Mouse (Mus musculus): Measurements from ENCODE around the gene Gdpgp1. TPM values are rescaled to one million over a fixed set of nuclear protein-coding genes. Genes with fewer than 3 reads are reported as not detected.
A peak's percentile ranks its signal among the peaks of the same experiment; 100 is the strongest.

Gdpgp1 gene
- polyA plus RNA-seq, 1 experiment from 2014 or later = 4.2 TPM

- 0 out of 2 replicates have a peak, but pooled peaks cover 3% of the 10 kb centered on the region for H3K36me3 ChIP-seq (ENCODE audit: control insufficient read depth, insufficient read depth)
- H3K27me3 ChIP-seq (ENCODE audit: control insufficient read depth, insufficient read depth, low read length) = no peaks in the 10 kb centered on the region
- no peaks in the 10 kb centered on the region for H3K9me3 ChIP-seq (replicated peaks; ENCODE audit: control insufficient read depth, low read length)
- H3K9ac ChIP-seq (ENCODE audit: low read length) = no peak overlapping the region
- peak overlapping the region; percentile 9; the same call in 1 of the 2 replicates for H3K4me3 ChIP-seq (ENCODE audit: low read length)
- WGBS = 63% methylated on average over 9 of the region's 9 CpGs
- no peak for ATAC-seq (replicated peaks; ENCODE audit: extremely low read depth, insufficient read depth, low FRiP score)
- H3K27ac ChIP-seq (ENCODE audit: low read length) = no peak overlapping the region
- H3K4me1 ChIP-seq (ENCODE audit: control insufficient read depth, insufficient read depth, low read length) = peaks cover 14% of the 10 kb centered on the region
- H3K4me2 ChIP-seq (ENCODE audit: low read depth, low read length) = peak overlapping the region; percentile 85
These were observed 1.1 kb downstream of the Gdpgp1 start for GRCm38 (mm10) chr7:80233799-80234198.

GRCm38 (mm10) chr7:80238542-80238941, 5.9 kb downstream of the Gdpgp1 start:
- no peaks in the 10 kb centered on the region for H3K9me3 ChIP-seq (replicated peaks; ENCODE audit: control insufficient read depth, low read length)
- H3K27me3 ChIP-seq (ENCODE audit: control insufficient read depth, insufficient read depth, low read length) = no peaks in the 10 kb centered on the region
- WGBS = 79% methylated on average over 10 of the region's 10 CpGs
- H3K9ac ChIP-seq (ENCODE audit: low read length) = no peak overlapping the region
- H3K4me3 ChIP-seq (ENCODE audit: low read length) = no peak overlapping the region
- ATAC-seq (replicated peaks; ENCODE audit: extremely low read depth, insufficient read depth, low FRiP score) = no peak
- H3K4me1 ChIP-seq (ENCODE audit: control insufficient read depth, insufficient read depth, low read length) = peaks cover 3% of the 10 kb centered on the region
- no peak overlapping the region for H3K4me2 ChIP-seq (ENCODE audit: low read depth, low read length)
- H3K27ac ChIP-seq (ENCODE audit: low read length) = no peak overlapping the region
- H3K36me3 ChIP-seq (ENCODE audit: control insufficient read depth, insufficient read depth) = peaks cover 11% of the 10 kb centered on the region; the same call in 1 of the 2 replicates

- H3K4me2 ChIP-seq (ENCODE audit: low read depth, low read length) = no peak overlapping the region
- H3K9me3 ChIP-seq (replicated peaks; ENCODE audit: control insufficient read depth, low read length) = no peaks in the 10 kb centered on the region
- H3K4me1 ChIP-seq (ENCODE audit: control insufficient read depth, insufficient read depth, low read length) = no peaks in the 10 kb centered on the region
- no peak overlapping the region for H3K27ac ChIP-seq (ENCODE audit: low read length)
- ATAC-seq (replicated peaks; ENCODE audit: extremely low read depth, insufficient read depth, low FRiP score) = no peak
- H3K36me3 ChIP-seq (ENCODE audit: control insufficient read depth, insufficient read depth) = peaks cover 11% of the 10 kb centered on the region; the same call in 1 of the 2 replicates
- no peak overlapping the region for H3K4me3 ChIP-seq (ENCODE audit: low read length)
- WGBS = 76% methylated on average over 4 of the region's 4 CpGs
- no peak overlapping the region for H3K9ac ChIP-seq (ENCODE audit: low read length)
- H3K27me3 ChIP-seq (ENCODE audit: control insufficient read depth, insufficient read depth, low read length) = no peaks in the 10 kb centered on the region
These were observed 9.0 kb downstream of the Gdpgp1 start for GRCm38 (mm10) chr7:80241661-80242060.

- ATAC-seq (replicated peaks; ENCODE audit: extremely low read depth, insufficient read depth, low FRiP score) = no peak
- H3K27me3 ChIP-seq (ENCODE audit: control insufficient read depth, insufficient read depth, low read length) = no peaks in the 10 kb centered on the region
- H3K9ac ChIP-seq (ENCODE audit: low read length) = no peak overlapping the region
- H3K4me2 ChIP-seq (ENCODE audit: low read depth, low read length) = no peak overlapping the region
- peaks cover 4% of the 10 kb centered on the region; the same call in 1 of the 2 replicates for H3K4me1 ChIP-seq (ENCODE audit: control insufficient read depth, insufficient read depth, low read length)
- H3K9me3 ChIP-seq (replicated peaks; ENCODE audit: control insufficient read depth, low read length) = no peaks in the 10 kb centered on the region
- 87% methylated on average over 4 of the region's 4 CpGs for WGBS
- H3K4me3 ChIP-seq (ENCODE audit: low read length) = no peak overlapping the region
- no peak overlapping the region for H3K27ac ChIP-seq (ENCODE audit: low read length)
- 0 out of 2 replicates have a peak, but pooled peaks cover 6% of the 10 kb centered on the region for H3K36me3 ChIP-seq (ENCODE audit: control insufficient read depth, insufficient read depth)
These were observed 12.2 kb downstream of the Gdpgp1 start for GRCm38 (mm10) chr7:80244851-80245250.

- peaks cover 4% of the 10 kb centered on the region; the same call in 1 of the 2 replicates for H3K4me1 ChIP-seq (ENCODE audit: control insufficient read depth, insufficient read depth, low read length)
- no peaks in the 10 kb centered on the region for H3K27me3 ChIP-seq (ENCODE audit: control insufficient read depth, insufficient read depth, low read length)
- H3K4me2 ChIP-seq (ENCODE audit: low read depth, low read length) = peak within 1 kb of the TSS; percentile 74
- under 1% methylated on average over 48 of the region's 48 CpGs for WGBS
- H3K27ac ChIP-seq (ENCODE audit: low read length) = peak within 1 kb of the TSS; percentile 84
- peak; percentile 98 for ATAC-seq (replicated peaks; ENCODE audit: extremely low read depth, insufficient read depth, low FRiP score)
- H3K9ac ChIP-seq (ENCODE audit: low read length) = peak within 1 kb of the TSS; percentile 85
- H3K4me3 ChIP-seq (ENCODE audit: low read length) = peak within 1 kb of the TSS; percentile 75
- no peaks in the 10 kb centered on the region for H3K36me3 ChIP-seq (ENCODE audit: control insufficient read depth, insufficient read depth)
- H3K9me3 ChIP-seq (replicated peaks; ENCODE audit: control insufficient read depth, low read length) = no peaks in the 10 kb centered on the region
These were observed 13.6 kb downstream of the Gdpgp1 start, which contains the start of gene Ttll13 for GRCm38 (mm10) chr7:80246148-80246721. Gene Ttll13, plus strand, starts transcription at chr7:80246376.

- Histone ChIP-seq H3K4me1 (ENCODE audit: control insufficient read depth, insufficient read depth, low read length) (peaks cover 4% of the 10 kb centered on the region; the same call in 1 of the 2 replicates), H3K27ac (ENCODE audit: low read length) (peak overlapping the region; percentile 84), H3K4me3 (ENCODE audit: low read length) (peak overlapping the region; percentile 75), H3K27me3 (ENCODE audit: control insufficient read depth, insufficient read depth, low read length) (no peaks in the 10 kb centered on the region), H3K9me3 (replicated peaks; ENCODE audit: control insufficient read depth, low read length) (no peaks in the 10 kb centered on the region), H3K36me3 (ENCODE audit: control insufficient read depth, insufficient read depth) (no peaks in the 10 kb centered on the region), H3K9ac (ENCODE audit: low read length) (no peak overlapping the region; the same call in 1 of the 2 replicates), H3K4me2 (ENCODE audit: low read depth, low read length) (peak overlapping the region; percentile 74)
- 0 out of 2 replicates have a peak, but pooled peaks have one; percentile 1 for ATAC-seq (replicated peaks; ENCODE audit: extremely low read depth, insufficient read depth, low FRiP score)
- 29% methylated on average over 7 of the region's 7 CpGs for WGBS
These were observed 14.2 kb downstream of the Gdpgp1 start for GRCm38 (mm10) chr7:80246859-80247258.

GRCm38 (mm10) chr7:80252437-80252836, 19.8 kb downstream of the Gdpgp1 start:
- Histone ChIP-seq H3K36me3 (ENCODE audit: control insufficient read depth, insufficient read depth) (no peaks in the 10 kb centered on the region), H3K27me3 (ENCODE audit: control insufficient read depth, insufficient read depth, low read length) (0 out of 2 replicates have a peak, but pooled peaks cover 3% of the 10 kb centered on the region), H3K4me1 (ENCODE audit: control insufficient read depth, insufficient read depth, low read length) (no peaks in the 10 kb centered on the region), H3K9me3 (replicated peaks; ENCODE audit: control insufficient read depth, low read length) (no peaks in the 10 kb centered on the region), H3K27ac (ENCODE audit: low read length) (no peak overlapping the region), H3K4me3 (ENCODE audit: low read length) (no peak overlapping the region), H3K9ac (ENCODE audit: low read length) (no peak overlapping the region), H3K4me2 (ENCODE audit: low read depth, low read length) (no peak overlapping the region)
- ATAC-seq (replicated peaks; ENCODE audit: extremely low read depth, insufficient read depth, low FRiP score) = no peak
- WGBS = 77% methylated on average over 7 of the region's 7 CpGs

GRCm38 (mm10) chr7:80252886-80253285, 20.2 kb downstream of the Gdpgp1 start:
- no peak for ATAC-seq (replicated peaks; ENCODE audit: extremely low read depth, insufficient read depth, low FRiP score)
- Histone ChIP-seq H3K36me3 (ENCODE audit: control insufficient read depth, insufficient read depth) (no peaks in the 10 kb centered on the region), H3K27me3 (ENCODE audit: control insufficient read depth, insufficient read depth, low read length) (peaks cover 4% of the 10 kb centered on the region; the same call in 1 of the 2 replicates), H3K9ac (ENCODE audit: low read length) (no peak overlapping the region), H3K4me2 (ENCODE audit: low read depth, low read length) (no peak overlapping the region), H3K9me3 (replicated peaks; ENCODE audit: control insufficient read depth, low read length) (no peaks in the 10 kb centered on the region), H3K27ac (ENCODE audit: low read length) (no peak overlapping the region), H3K4me3 (ENCODE audit: low read length) (no peak overlapping the region), H3K4me1 (ENCODE audit: control insufficient read depth, insufficient read depth, low read length) (no peaks in the 10 kb centered on the region)
- 62% methylated on average over 11 of the region's 11 CpGs for WGBS

- Histone ChIP-seq H3K9ac (ENCODE audit: low read length) (no peak overlapping the region), H3K27me3 (ENCODE audit: control insufficient read depth, insufficient read depth, low read length) (peaks cover 25% of the 10 kb centered on the region), H3K4me1 (ENCODE audit: control insufficient read depth, insufficient read depth, low read length) (peaks cover 3% of the 10 kb centered on the region), H3K4me2 (ENCODE audit: low read depth, low read length) (no peak overlapping the region), H3K36me3 (ENCODE audit: control insufficient read depth, insufficient read depth) (no peaks in the 10 kb centered on the region), H3K9me3 (replicated peaks; ENCODE audit: control insufficient read depth, low read length) (no peaks in the 10 kb centered on the region), H3K27ac (ENCODE audit: low read length) (no peak overlapping the region), H3K4me3 (ENCODE audit: low read length) (no peak overlapping the region)
- no peak for ATAC-seq (replicated peaks; ENCODE audit: extremely low read depth, insufficient read depth, low FRiP score)
- 68% methylated on average over 2 of the region's 2 CpGs for WGBS
These were observed 23.3 kb downstream of the Gdpgp1 start for GRCm38 (mm10) chr7:80255981-80256380.

All from heart, embryonic 16.5 days (tissue).